Comparison of ENCODE assay signal across 12 mouse cellular contexts in genomic region chr8:122375320-122375719, GRCm38 (mm10). TPM values are rescaled to one million over a fixed set of nuclear protein-coding genes. Genes with fewer than 3 reads are reported as not detected.
DNase-seq lines count a peak whose midpoint lies in the region; ATAC-seq and TF ChIP-seq lines count a peak whose summit lies in the region.
"Had no signal": no experiment of that assay in that cellular context is flagged by ENCODE, and none has a peak within 500 bp of the region (broad histone marks: within the 10 kb centered on the region; RNA-seq: fewer than 3 reads in every experiment).

No protein-coding gene starts in this region.

- H3K4me3 ChIP-seq in lung, embryonic 14.5 days (ENCODE audit: low read depth, low read length) = no peak overlapping the region
- 0 out of 2 replicates have a peak overlapping the region, but pooled peaks have one; percentile 98 for H3K4me3 ChIP-seq in hindbrain, embryonic 15.5 days

- H3K9ac ChIP-seq in lung, embryonic 14.5 days = no peak overlapping the region
- no peak overlapping the region for H3K9ac ChIP-seq in hindbrain, embryonic 15.5 days

- peak; percentile 61 for DNase-seq in cerebellum, adult 9-10 months
- DNase-seq in cerebellum, postnatal 14 days = no peak
- DNase-seq in lung, embryonic 14.5 days = no peak
- no peak for DNase-seq in lung, adult 18-20 months
- DNase-seq in naive thymus-derived CD4-positive, alpha-beta T cell, adult 2 months (ENCODE audit: low read depth) = peak; percentile 21
- DNase-seq in spleen, postnatal 36 days (ENCODE audit: low spot score in 2 of 2) = no peak
- DNase-seq in adrenal gland, adult (ENCODE audit: inconsistent age in 2 of 2, low spot score in 1 of 2) = no peak
- DNase-seq: adrenal gland, adult 8-10 months; heart, postnatal 36 days; thymus, adult 18-20 months had no signal

- no peaks in the 10 kb centered on the region for H3K27me3 ChIP-seq in lung, embryonic 14.5 days (ENCODE audit: insufficient read depth, low read length)
- no peaks in the 10 kb centered on the region for H3K27me3 ChIP-seq in hindbrain, embryonic 15.5 days
- H3K27me3 ChIP-seq: limb, embryonic 15.5 days had no signal

- 92% methylated on average over 7 of the region's 7 CpGs for WGBS in lung, embryonic 14.5 days
- 94% methylated on average over 7 of the region's 7 CpGs for WGBS in hindbrain, embryonic 15.5 days

- ATAC-seq in lung, embryonic 14.5 days (ENCODE audit: insufficient read depth) = no peak
- ATAC-seq in hindbrain, embryonic 15.5 days (ENCODE audit: low FRiP score, low read depth) = no peak

- no peaks in the 10 kb centered on the region for H3K9me3 ChIP-seq in lung, embryonic 14.5 days (ENCODE audit: low read depth, low read length)
- no peaks in the 10 kb centered on the region for H3K9me3 ChIP-seq in hindbrain, embryonic 15.5 days
- H3K9me3 ChIP-seq: limb, embryonic 15.5 days had no signal

- H3K4me1 ChIP-seq in lung, embryonic 14.5 days (ENCODE audit: insufficient read depth) = 0 out of 2 replicates have a peak, but pooled peaks cover 10% of the 10 kb centered on the region
- H3K4me1 ChIP-seq in hindbrain, embryonic 15.5 days (replicated peaks) = peaks cover 31% of the 10 kb centered on the region

- H3K36me3 ChIP-seq in lung, embryonic 14.5 days (ENCODE audit: insufficient read depth) = peaks cover 10% of the 10 kb centered on the region; the same call in 1 of the 2 replicates
- peaks cover 9% of the 10 kb centered on the region; the same call in 1 of the 2 replicates for H3K36me3 ChIP-seq in hindbrain, embryonic 15.5 days

- peak overlapping the region; percentile 79; the same call in 1 of the 2 replicates for H3K4me2 ChIP-seq in lung, embryonic 14.5 days
- H3K4me2 ChIP-seq in hindbrain, embryonic 15.5 days = peak overlapping the region; percentile 68

- no peak overlapping the region for H3K27ac ChIP-seq in lung, embryonic 14.5 days (ENCODE audit: low read depth)
- no peak overlapping the region for H3K27ac ChIP-seq in hindbrain, embryonic 15.5 days (replicated peaks)

- TF ChIP-seq CTCF in lung, embryonic 14.5 days (IDR thresholded peaks at IDR 0.05; ENCODE audit: low read depth) = no peak

RNA-seq across cellular contexts. Expression of gene Zc3h18, which starts 1.1 kb away (rescaled TPM):
- polyA plus RNA-seq in lung, embryonic 14.5 days (2014; fragmentation: Nextera tagmentation; extraction: Ambion mirVana) = 42.4 and 44.3 TPM in 2 replicates
- 35.5 and 38.1 TPM in 2 replicates for polyA plus RNA-seq in hindbrain, embryonic 15.5 days (2015; fragmentation: Nextera tagmentation; extraction: Ambion mirVana)

RNA-seq across cellular contexts. Expression of gene Trhr2, which starts 14.8 kb away (rescaled TPM):
- not detected in 2 replicates for polyA plus RNA-seq in lung, embryonic 14.5 days (2014; fragmentation: Nextera tagmentation; extraction: Ambion mirVana)
- 0.10 and 0.28 TPM in 2 replicates for polyA plus RNA-seq in hindbrain, embryonic 15.5 days (2015; fragmentation: Nextera tagmentation; extraction: Ambion mirVana)

RNA-seq across cellular contexts. Expression of gene Il17c, which starts 46.5 kb away (rescaled TPM):
- polyA plus RNA-seq in lung, embryonic 14.5 days (2014; fragmentation: Nextera tagmentation; extraction: Ambion mirVana) = 0.27 TPM in 1 of 2 replicates, not detected in the other
- not detected in 2 replicates for polyA plus RNA-seq in hindbrain, embryonic 15.5 days (2015; fragmentation: Nextera tagmentation; extraction: Ambion mirVana)

RNA-seq across cellular contexts. Expression of gene Cyba, which starts 57.4 kb away (rescaled TPM):
- polyA plus RNA-seq in lung, embryonic 14.5 days (2014; fragmentation: Nextera tagmentation; extraction: Ambion mirVana) = 165 and 175 TPM in 2 replicates
- 39.1 and 46.0 TPM in 2 replicates for polyA plus RNA-seq in hindbrain, embryonic 15.5 days (2015; fragmentation: Nextera tagmentation; extraction: Ambion mirVana)

Comparison
In these comparisons a context has a peak if more than half of its experiments do, and no peak if none do; other contexts are left out.
1. DNase-seq: peak in cerebellum, adult 9-10 months (single experiment) and naive thymus-derived CD4-positive, alpha-beta T cell, adult 2 months (single experiment); none in cerebellum, postnatal 14 days (0 of 2), lung, embryonic 14.5 days (single experiment), lung, adult 18-20 months (0 of 2), spleen, postnatal 36 days (0 of 2) and adrenal gland, adult (0 of 2).